ENCODE assay signal across 9 mouse cellular contexts in the genomic region with DNA sequence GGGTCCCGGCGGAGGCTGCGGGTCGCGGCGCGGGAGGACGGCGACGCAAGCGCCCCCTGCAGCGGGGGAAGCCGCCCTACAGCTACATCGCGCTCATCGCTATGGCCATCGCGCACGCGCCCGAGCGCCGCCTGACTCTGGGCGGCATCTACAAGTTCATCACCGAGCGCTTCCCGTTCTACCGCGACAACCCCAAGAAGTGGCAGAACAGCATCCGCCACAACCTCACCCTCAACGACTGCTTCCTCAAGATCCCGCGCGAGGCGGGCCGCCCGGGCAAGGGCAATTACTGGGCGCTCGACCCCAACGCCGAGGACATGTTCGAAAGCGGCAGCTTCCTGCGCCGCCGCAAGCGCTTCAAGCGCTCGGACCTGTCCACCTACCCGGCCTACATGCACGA. TPM values are rescaled to one million over a fixed set of nuclear protein-coding genes. Genes with fewer than 3 reads are reported as not detected.
A peak's percentile ranks its signal among the peaks of the same experiment; 100 is the strongest.
DNase-seq lines count a peak whose midpoint lies in the region; ATAC-seq and TF ChIP-seq lines count a peak whose summit lies in the region.
"Had no signal": no experiment of that assay in that cellular context is flagged by ENCODE, and none has a peak within 500 bp of the region (broad histone marks: within the 10 kb centered on the region; RNA-seq: fewer than 3 reads in every experiment).

No protein-coding gene starts in this region.

- peak overlapping the region; percentile 35 for H3K4me3 ChIP-seq in kidney, embryonic 14.5 days (ENCODE audit: low read length)
- peak overlapping the region; percentile 36 for H3K4me3 ChIP-seq in hindbrain, embryonic 13.5 days
- peak overlapping the region in 1 of 2 experiments; percentile 28; a peak in 2 of 4 replicates for H3K4me3 ChIP-seq in liver, embryonic 14.5 days (ENCODE audit: insufficient read depth in 1 of 2, low read depth in 2 of 2, low read length in 2 of 2)
- peak overlapping the region; percentile 30 for H3K4me3 ChIP-seq in olfactory bulb, adult 2 months (ENCODE audit: insufficient read depth, low read depth, low read length)

- TF ChIP-seq EP300 in liver, embryonic 14.5 days (IDR thresholded peaks at IDR 0.05; ENCODE audit: low read depth) = no peak

- intact Hi-C loops in left cerebral cortex, postnatal 25 days (cut with DNase I) = loop anchor here (5.0 kb wide), 1 partner anchor 1627 kb away; no protein-coding TSS in a partner anchor

- no peak overlapping the region for H3K27ac ChIP-seq in kidney, embryonic 14.5 days (ENCODE audit: low read depth, low read length)
- H3K27ac ChIP-seq in hindbrain, embryonic 13.5 days = no peak overlapping the region
- H3K27ac ChIP-seq in liver, embryonic 14.5 days = no peak overlapping the region
- no peak overlapping the region for H3K27ac ChIP-seq in olfactory bulb, adult 2 months (ENCODE audit: insufficient read depth, low read depth, low read length)

- no peak for TF ChIP-seq POLR2A in olfactory bulb, adult 2 months (IDR thresholded peaks at IDR 0.05; ENCODE audit: insufficient read depth, low read depth, low read length)

- H3K27me3 ChIP-seq in kidney, embryonic 14.5 days (ENCODE audit: control insufficient read depth, insufficient read depth, low read length) = peaks cover 98% of the 10 kb centered on the region
- peaks cover 99% of the 10 kb centered on the region for H3K27me3 ChIP-seq in hindbrain, embryonic 13.5 days
- peaks cover 100% of the 10 kb centered on the region for H3K27me3 ChIP-seq in liver, embryonic 14.5 days (ENCODE audit: control insufficient read depth, insufficient read depth, low read length)

- no peak; the same call in 1 of the 2 replicates for ATAC-seq in kidney, embryonic 14.5 days (ENCODE audit: low FRiP score, low TSS enrichment)
- 0 out of 2 replicates have a peak, but pooled peaks have one; percentile 24 for ATAC-seq in hindbrain, embryonic 13.5 days (ENCODE audit: low FRiP score)
- no peak for ATAC-seq in liver, embryonic 14.5 days (ENCODE audit: insufficient read depth)
- ATAC-seq: Patski had no signal

- no peaks in the 10 kb centered on the region for H3K9me3 ChIP-seq in kidney, embryonic 14.5 days (ENCODE audit: control insufficient read depth, low read length)
- no peaks in the 10 kb centered on the region for H3K9me3 ChIP-seq in hindbrain, embryonic 13.5 days
- H3K9me3 ChIP-seq in liver, embryonic 14.5 days (ENCODE audit: control insufficient read depth, low read length) = no peaks in the 10 kb centered on the region

- H3K4me1 ChIP-seq in kidney, embryonic 14.5 days (ENCODE audit: control insufficient read depth, insufficient read depth, low read length) = peaks cover 7% of the 10 kb centered on the region; the same call in 1 of the 2 replicates
- H3K4me1 ChIP-seq in hindbrain, embryonic 13.5 days (replicated peaks) = peaks cover 25% of the 10 kb centered on the region
- H3K4me1 ChIP-seq in liver, embryonic 14.5 days (replicated peaks; ENCODE audit: control insufficient read depth in 2 of 2, insufficient read depth in 2 of 2, low read length in 1 of 2) = no peaks in the 10 kb centered on the region
- H3K4me1 ChIP-seq in olfactory bulb, adult 2 months (ENCODE audit: control insufficient read depth, insufficient read depth, low read length) = peaks cover 10% of the 10 kb centered on the region

- no peak overlapping the region for H3K9ac ChIP-seq in kidney, embryonic 14.5 days (ENCODE audit: low read depth, low read length)
- no peak overlapping the region for H3K9ac ChIP-seq in hindbrain, embryonic 13.5 days
- H3K9ac ChIP-seq in liver, embryonic 14.5 days (replicated peaks) = no peak overlapping the region

- no peak for DNase-seq in kidney, adult 11 months
- peak; percentile 71 for DNase-seq in embryo, embryonic 11 days
- DNase-seq in liver, embryonic 14.5 days (ENCODE audit: low read depth in 3 of 3, low spot score in 3 of 3) = peak in 1 of 3 experiments; percentile 9
- DNase-seq in right cerebral cortex, adult 2 months (ENCODE audit: low spot score in 2 of 2) = no peak
- no peak for DNase-seq in left cerebral cortex, postnatal 25 days (ENCODE audit: low spot score in 2 of 2)

- no peaks in the 10 kb centered on the region for H3K36me3 ChIP-seq in kidney, embryonic 14.5 days (ENCODE audit: control insufficient read depth, insufficient read depth, low read length)
- H3K36me3 ChIP-seq in hindbrain, embryonic 13.5 days = no peaks in the 10 kb centered on the region
- no peaks in the 10 kb centered on the region for H3K36me3 ChIP-seq in liver, embryonic 14.5 days (replicated peaks; ENCODE audit: control insufficient read depth, insufficient read depth, low read depth)

- H3K4me2 ChIP-seq in kidney, embryonic 14.5 days (replicated peaks; ENCODE audit: low read depth, low read length) = peak overlapping the region; percentile 40
- peak overlapping the region; percentile 52 for H3K4me2 ChIP-seq in hindbrain, embryonic 13.5 days
- peak overlapping the region; percentile 36 for H3K4me2 ChIP-seq in liver, embryonic 14.5 days (ENCODE audit: low read depth)

- TF ChIP-seq CTCF in liver, embryonic 14.5 days (IDR thresholded peaks at IDR 0.05; ENCODE audit: low read depth) = no peak
- TF ChIP-seq CTCF in olfactory bulb, adult 2 months (IDR thresholded peaks at IDR 0.05; ENCODE audit: insufficient read depth, low read depth, low read length) = no peak

- under 1% methylated on average over 50 of the region's 51 CpGs for WGBS in kidney, embryonic 14.5 days
- WGBS in hindbrain, embryonic 13.5 days = under 1% methylated on average over 47 of the region's 51 CpGs
- under 1% methylated on average over 50 of the region's 51 CpGs for WGBS in liver, embryonic 14.5 days (ENCODE audit: insufficient replicate concordance)
- WGBS in olfactory bulb, adult 2 months = under 1% methylated on average over 51 of the region's 51 CpGs

RNA-seq across cellular contexts. Expression of gene Foxe1, which starts 0.9 kb away (rescaled TPM):
- polyA plus RNA-seq in kidney, embryonic 14.5 days (2014; fragmentation: Nextera tagmentation; extraction: Ambion mirVana) = not detected in 2 replicates
- not detected in 2 replicates for polyA plus RNA-seq in hindbrain, embryonic 13.5 days (2015; fragmentation: Nextera tagmentation; extraction: Ambion mirVana)
- 0.02 and 0.07 TPM in 2 replicates for polyA plus RNA-seq in liver, embryonic 14.5 days (2012; rRNA removed)
- polyA plus RNA-seq in liver, embryonic 14.5 days (2014; fragmentation: Nextera tagmentation; extraction: Ambion mirVana) = 0.06 TPM in 1 of 2 replicates, not detected in the other
- not detected in 2 replicates for polyA plus RNA-seq in olfactory bulb, adult 2 months (2012; ENCODE audit: insufficient read depth, insufficient read length, low replicate concordance, missing spikeins)
- total RNA-seq in left cerebral cortex, postnatal 25 days (2021) = not detected
- polyA plus RNA-seq: Patski had no signal

RNA-seq across cellular contexts. Expression of gene Trmo, which starts 44.9 kb away (rescaled TPM):
- 10.8 and 13.2 TPM in 2 replicates for polyA plus RNA-seq in kidney, embryonic 14.5 days (2014; fragmentation: Nextera tagmentation; extraction: Ambion mirVana)
- polyA plus RNA-seq in hindbrain, embryonic 13.5 days (2015; fragmentation: Nextera tagmentation; extraction: Ambion mirVana) = 8.9 and 10.0 TPM in 2 replicates
- polyA plus RNA-seq in liver, embryonic 14.5 days (2012; rRNA removed) = 13.9 and 16.1 TPM in 2 replicates
- 8.2 and 11.6 TPM in 2 replicates for polyA plus RNA-seq in liver, embryonic 14.5 days (2014; fragmentation: Nextera tagmentation; extraction: Ambion mirVana)
- polyA plus RNA-seq in olfactory bulb, adult 2 months (2012; ENCODE audit: insufficient read depth, insufficient read length, low replicate concordance, missing spikeins) = not detected in 2 replicates
- total RNA-seq in left cerebral cortex, postnatal 25 days (2021) = 1 to 10 TPM; 4.2 to 4.7 TPM
